Mouse (Mus musculus): ENCODE results near the gene Shoc2.

DNA sequence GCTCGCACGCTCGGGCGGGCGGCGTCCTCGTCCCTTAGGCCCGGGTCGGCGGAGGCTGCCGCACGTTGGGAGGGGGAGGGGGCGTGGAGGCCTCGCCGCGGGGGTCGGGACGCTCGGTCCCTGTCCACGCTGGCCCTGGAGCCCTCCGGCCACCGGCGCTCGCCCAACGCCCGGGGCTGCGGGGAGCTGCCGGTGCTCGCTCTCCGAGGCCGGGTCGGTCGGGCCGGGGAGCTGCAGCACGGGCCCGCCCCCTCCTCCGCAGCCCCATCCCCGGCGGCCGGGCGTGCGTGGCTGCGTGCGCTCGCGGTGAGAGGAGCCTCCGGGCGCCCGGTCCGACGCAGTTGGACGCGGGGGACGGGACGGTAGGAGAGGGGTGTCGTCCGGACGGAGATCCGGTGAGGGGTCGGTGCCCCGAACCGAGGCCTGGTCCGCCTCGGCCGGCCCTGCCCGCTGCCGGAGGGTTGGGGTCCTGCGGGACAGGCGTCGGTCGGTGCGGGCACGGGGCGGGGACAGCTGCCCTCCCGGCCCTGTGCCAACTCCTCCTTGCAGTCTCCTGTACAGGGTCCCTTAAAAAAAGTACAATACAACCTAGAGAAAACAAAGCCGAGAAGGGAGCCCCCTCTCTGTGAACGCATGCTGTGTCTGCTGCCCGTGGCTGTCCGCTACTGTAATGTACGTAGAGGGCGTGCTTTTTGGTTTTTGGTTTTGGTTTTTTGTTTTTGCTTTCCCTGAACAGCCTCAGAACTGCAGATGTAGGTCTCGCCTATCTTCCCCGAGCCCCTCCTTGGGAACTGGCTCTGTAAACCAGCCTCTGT is 40.4 kb upstream of the Shoc2 start:
- TF ChIP-seq CTCF (IDR thresholded peaks at IDR 0.05; ENCODE audit: borderline replicate concordance, extremely low read depth, insufficient read depth, insufficient read length) (peak; percentile 29; the same call in 1 of the 2 replicates), POLR2A (IDR thresholded peaks at IDR 0.05; ENCODE audit: borderline replicate concordance, extremely low read depth, insufficient read depth, insufficient read length, poor library complexity, severe bottlenecking) (no peak)
